Mouse (Mus musculus): ENCODE measurements around the gene Golga7b.

The Golga7b gene

DNA sequence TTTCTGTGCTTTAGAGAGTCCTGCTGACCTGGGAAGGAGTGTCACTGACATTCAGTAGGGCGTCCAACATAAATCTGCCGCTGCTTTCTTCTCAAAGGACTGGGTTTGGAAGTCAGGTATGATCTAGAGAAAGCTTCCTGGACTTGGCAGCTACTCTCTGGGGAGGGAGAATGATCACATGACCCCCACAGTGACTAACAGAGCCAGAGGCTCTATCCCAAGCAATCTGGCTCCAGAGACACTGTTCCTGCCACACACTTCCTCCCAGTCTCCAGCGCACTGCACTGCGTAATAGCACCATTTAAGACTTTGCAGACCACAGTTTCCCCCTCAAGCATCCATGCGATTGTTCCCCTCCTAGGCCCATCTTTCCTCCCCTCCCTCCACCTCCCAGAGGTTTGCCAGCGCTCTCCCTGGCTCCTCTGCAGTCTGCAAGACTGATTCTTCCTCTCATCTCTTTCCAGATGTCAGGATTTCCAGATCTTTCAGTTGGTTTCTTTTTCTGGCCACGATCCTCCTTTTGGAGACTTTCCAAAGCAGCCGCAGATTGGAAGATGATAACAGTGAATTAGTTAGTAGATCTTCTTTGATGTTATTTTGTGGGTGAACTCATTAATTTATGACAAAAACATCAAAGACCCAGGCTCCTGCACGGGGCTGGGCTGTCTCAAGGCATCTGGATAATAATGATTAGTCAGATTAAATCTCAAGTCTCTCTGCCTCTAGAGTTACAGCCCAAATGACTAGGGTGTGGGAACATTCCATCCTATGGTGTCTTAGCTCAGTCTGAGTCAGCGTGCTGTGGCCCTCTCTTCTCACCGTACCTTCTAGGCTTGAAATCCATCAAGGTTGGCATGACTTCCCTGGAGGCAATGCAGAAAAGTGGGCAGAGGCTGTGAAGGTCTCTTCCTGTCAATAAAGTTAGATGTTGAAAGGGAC, 2.9 kb downstream of the Golga7b start:
- no peak for DNase-seq (ENCODE audit: low read depth, low spot score)

DNA sequence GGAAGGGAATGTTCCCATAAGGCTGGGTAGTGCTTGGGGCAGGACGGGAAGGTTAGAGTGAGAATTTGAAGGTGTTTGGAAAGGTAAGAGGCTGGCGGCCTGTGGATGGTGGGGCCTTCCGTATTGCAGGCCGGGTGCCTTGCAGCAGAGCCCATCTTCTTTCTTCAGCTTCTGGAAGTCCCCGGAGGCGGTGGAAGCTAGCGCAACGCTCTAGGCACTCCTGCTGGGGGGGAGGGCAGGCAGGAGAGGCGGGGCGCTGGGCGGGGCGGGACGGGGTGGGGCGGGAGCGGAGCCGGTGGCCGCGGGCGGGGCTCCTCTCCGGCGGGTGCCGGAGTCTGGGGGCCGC, 8.0 kb downstream of the Golga7b start:
- DNase-seq (ENCODE audit: low read depth, low spot score), result no peak

DNA sequence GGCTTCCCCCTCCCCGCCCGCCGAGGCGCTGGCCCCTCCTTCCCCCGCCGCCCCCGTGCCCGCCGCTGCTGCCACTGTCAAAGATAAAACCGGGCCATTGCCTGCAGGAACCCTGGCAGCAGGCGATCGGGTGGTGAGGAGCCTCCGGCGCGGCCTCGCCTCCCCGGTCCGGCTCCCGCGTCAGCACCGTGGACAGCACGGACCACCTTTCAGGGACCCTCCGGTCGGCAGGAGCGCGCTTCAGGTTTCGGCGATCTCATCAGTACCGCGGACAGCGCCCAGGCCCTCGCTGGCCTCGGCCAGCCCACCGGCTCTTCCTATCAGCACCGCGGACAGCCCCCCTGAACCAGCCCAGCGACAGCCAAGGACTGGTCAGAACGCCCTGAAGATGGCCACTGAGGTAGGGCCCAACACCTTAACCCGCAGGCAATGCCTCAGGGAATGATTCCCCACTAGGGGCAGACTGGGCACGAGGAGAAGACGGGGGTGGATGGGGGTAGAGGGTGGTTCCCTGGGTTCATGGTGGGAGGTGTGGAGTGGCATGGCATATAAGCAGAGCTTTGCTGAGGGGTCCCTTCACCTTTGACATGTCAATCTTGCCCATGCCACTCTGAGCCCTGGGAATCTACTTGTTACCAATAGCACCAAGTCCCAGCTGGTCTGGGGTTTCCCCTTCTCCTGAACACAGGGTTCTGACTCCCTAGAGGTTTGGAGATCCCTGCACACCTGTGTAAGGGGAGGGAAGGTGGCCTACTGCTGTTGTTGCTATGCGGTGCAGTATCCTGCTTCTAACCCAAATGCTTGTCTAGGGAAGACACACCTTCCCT, 8.6 kb downstream of the Golga7b start:
- DNase-seq (ENCODE audit: low read depth, low spot score), result no peak

DNA sequence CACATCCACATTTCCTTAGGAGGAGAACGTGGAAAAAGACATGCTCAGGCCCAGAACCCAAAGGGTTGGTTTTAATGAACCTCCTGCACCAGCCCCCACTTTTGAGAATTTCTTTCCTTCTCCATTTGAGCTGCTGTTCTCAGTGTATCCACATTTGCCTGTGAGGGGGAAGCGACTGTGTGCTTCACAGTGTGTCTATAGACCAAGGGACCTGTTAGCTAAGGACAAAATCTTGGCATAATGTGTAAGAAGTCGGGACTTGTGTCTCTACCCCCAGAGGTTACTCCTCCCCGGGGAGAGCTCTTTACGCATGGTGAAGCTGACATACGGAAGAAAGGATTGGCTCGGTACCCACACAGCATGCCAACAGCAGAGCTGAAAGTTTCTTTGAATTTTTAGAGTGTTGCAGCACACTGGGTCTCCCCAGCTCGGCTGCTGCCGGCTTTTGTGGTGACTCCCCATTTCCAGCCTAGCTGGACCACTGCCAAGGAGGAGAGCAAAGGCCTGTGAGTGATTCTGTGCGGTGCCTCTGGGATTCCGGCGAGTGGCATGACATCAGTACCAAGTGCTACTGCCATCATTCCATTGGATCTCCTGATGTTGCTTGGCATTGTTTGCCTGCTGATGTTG, 9.4 kb downstream of the Golga7b start:
- DNase-seq (ENCODE audit: low read depth, low spot score), result no peak

DNA sequence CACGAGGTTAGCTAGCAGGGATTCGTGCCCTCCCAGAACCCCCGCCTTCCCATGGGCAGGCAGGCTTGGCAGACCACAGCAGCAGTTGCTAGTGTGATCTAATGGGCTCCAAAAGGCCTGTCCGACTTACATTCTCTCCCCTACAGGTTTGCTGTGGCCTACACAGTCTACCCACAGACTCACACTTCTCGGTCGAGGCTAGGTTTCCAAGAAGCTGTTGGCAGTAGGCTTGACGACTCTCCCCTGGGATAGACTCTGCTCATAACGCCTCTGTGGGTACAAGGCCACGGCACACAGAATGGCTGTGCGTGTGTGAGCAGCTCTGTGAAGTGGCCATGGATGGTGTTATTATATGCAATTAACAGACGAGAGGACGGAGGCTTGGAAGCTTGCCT, 9.9 kb downstream of the Golga7b start:
- DNase-seq (ENCODE audit: low read depth, low spot score), result no peak

DNA sequence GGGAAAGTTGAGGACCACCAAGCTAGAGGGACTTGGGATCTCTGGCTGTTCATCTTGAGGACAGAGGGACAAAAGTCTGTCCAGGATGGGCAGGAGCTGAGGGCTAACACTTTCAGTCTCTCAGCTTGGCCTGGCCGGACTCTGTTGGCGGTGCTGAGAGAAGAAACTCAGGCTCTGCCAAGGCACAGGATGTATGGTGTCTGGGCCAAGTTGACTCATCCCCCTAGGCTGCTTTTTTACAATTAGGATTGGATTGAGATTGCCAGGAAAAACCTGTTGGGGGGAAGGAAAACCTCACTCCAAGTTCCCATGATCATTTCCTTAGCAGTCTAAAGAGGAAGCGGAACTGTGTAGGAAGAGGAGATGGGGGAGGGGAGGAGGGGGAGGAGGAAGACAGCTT, 10.7 kb downstream of the Golga7b start:
- no peak for DNase-seq (ENCODE audit: low read depth, low spot score)

DNA sequence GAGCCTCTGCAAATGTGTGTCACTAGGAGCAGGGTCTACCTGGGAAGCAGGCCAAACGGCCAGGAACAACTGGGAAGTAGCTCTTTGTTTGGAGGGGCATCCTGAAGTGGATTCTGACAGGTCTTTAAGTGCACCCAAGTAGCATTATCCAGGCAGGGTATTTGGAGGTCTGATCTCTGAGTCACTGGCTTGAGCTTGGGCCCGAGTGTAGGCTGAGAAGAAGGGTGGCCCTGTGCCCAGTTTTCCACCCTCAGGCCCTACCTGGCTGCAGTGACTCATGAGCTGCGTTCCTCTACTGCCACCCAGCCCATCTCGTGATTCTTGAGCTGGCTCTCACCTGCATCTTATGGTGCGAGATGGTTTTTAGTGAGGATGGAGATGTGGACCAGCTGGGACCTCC, 11.2 kb downstream of the Golga7b start:
- DNase-seq (ENCODE audit: low read depth, low spot score), result no peak

DNA sequence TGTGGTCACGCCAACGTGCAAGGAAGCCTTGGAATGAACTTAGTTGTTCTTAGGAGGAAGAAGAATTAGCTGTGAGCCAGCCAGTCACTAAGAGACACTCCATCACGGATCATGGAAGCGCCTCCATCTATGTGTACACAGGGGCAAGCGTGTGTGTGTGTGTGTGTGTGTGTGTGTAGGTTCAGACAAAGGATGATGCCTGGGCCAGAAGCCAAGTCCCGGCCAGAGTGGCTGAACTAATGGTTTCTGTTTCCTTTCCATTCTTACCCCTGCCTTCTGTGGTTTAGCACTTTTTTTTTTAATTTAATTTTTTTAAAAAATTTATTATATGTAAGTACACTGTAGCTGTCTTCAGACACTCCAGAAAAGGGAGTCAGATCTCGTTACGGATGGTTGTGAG, 13.1 kb downstream of the Golga7b start:
- DNase-seq (ENCODE audit: low read depth, low spot score), result no peak

DNA sequence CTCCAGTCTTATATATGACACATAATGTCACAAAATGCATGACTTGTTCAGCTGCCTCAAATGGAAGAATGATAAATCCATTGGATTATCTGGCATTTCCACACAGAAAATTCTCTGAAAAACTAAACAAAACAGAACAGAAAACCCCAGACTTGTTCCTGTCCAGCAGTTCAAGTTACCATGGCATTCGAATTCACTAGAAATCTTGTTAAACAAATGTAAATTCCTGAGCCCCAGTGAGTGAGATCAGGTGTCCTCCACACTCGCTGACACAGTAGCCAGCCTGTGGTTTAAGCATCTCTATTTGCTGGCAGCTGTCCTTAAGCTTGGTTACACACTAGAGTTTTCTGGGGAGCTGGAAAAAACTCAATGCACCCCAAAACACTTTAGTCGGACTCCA, 16.1 kb downstream of the Golga7b start:
- no peak for DNase-seq (ENCODE audit: low read depth, low spot score)

DNA sequence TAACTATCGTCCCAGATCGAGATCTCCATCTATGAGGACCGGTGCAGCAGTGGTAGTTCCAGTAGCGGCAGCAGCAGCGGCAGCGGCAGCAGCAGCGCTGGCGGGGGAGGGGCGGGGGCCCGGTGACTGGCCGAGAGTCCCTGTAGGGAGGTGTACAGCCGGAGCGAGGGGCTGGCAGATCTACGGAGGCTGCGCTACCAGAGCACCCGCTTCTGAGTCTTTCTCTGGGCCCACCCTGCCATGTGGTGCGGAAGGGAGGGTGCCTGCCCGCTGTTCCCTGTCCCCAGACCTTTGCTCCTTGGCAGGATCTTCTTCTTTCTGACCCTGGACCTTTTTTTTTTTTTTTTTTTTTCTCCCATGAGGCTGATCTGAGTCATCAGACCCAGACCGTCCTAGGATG, 21.0 kb downstream of the Golga7b start:
- DNase-seq (ENCODE audit: low read depth, low spot score), result no peak

DNA sequence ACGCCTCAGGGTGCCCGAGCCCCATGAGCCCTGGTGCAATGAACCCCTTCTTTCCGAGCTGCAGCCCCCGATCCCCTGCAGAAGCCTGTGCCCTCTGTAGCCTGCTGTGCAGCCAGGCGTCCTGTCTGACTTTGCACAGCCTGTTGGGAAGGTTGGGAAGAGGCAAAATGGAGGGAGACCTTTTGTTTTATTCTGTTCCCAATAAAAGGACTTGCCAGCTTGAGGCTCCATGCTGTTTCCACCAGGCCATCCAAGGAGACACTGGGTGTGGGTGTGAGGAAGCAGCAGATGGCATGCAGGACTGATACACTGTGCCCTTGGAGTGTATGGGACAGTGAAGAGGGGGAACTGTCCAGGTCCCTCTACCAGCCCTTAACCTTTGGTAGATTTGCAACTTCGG, 22.7 kb downstream of the Golga7b start:
- no peak for DNase-seq (ENCODE audit: low read depth, low spot score)

DNA sequence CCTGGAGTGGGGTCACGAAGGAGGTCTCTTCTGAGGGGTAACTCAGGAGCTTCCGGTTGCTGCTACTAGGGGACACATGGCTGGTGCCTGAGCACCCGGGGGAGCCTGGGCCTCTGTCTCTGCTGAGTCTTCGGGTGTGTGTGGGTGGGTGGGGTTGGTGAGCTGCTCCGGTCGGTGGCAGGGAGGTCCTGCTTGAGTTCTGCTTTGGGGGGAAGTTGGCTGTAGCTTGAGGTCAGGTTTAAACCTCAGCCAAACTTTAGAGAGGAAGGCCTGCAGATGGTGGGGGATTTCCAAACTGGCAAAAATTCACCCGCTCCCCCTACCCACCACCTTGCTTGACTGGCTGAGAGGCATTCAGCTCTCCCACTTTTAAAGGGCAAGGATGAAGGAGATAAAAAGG, 23.8 kb downstream of the Golga7b start:
- no peak for DNase-seq (ENCODE audit: low read depth, low spot score)

DNA sequence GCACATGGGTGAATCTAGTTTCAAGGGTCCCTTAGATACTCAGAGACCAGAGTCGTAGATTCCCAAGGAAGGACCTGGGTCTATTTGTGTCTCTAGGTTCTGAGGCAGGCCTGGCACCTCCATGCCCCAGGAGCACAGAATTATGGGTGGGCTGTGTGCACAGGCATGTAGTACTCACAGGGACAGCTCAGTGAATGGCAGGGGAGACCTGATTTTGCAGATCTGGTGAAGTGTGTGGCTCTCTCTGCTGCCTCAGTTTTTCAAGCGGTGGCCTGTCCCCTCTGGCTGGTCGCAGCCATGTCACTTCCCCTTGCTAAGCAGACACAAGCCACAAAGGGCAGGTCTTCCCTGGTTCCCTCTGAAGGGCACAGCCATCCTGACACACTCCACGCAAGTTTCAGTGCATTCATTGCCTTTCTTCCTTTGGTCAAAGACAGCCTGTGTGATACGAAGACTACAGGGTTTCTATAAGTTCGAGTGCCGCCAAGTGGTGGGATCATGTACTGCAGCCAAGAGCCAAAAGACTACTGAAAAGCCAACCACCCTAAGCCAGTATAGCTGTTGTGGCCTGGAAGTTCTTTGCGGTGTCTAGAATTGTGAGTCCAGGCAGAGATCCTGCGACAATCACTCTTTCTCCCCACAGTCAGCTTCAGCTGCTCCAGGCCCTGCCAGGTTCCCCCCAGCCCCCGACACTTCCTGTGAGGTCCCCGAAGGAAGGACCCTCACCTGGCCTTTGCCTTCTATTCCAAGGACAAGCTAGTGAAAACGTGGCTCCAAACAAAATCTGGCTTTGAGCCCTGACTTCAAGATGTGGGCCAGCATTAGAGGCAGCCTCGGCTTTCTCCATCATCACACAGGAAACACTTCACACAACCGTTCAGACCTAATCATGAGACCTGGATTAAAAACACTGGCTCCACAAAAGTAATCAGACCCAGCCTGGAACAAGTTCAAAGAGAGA, 24.9 kb downstream of the Golga7b start:
- DNase-seq (ENCODE audit: low read depth, low spot score), result peak; percentile 46

DNA sequence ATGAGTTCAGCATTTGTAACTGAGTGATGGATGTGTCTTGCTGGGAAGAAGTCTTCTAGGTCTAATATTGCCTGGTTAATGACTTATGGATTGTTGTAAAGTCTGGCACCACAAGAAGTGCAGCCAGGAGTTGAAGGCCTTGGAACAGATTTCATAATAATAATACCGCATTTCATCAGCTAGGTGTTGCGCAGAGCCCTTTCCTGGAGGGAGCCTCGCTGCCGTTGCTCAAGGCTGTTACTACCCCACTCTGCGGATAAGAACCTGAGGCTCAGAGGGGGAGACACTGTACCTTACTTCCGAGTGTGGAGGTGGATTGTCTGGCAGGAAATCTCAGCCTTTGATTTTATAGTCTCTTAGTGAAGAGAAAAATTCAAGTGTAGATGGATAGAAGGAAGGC, 29.9 kb downstream of the Golga7b start:
- DNase-seq (ENCODE audit: low read depth, low spot score), result no peak

DNA sequence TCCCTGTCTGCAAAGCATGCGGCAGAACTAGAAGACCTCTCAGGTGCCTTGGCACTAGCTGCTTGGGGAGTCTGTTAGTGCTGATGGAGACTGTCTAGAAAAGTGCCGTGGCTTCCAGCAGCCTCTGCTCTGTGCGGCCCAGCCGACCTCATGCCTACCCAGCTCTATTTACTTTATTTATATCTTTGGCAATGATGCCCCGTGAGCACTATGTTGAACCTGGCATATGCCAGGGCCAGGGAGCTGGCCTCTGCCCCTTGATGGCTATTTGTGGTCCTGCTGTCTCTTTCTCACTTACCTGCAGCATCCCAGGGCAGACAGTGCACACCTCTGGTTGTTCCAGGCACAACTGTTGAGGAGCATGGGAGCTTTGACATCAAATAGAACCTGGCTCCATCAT, 31.1 kb downstream of the Golga7b start:
- DNase-seq (ENCODE audit: low read depth, low spot score), result no peak

DNA sequence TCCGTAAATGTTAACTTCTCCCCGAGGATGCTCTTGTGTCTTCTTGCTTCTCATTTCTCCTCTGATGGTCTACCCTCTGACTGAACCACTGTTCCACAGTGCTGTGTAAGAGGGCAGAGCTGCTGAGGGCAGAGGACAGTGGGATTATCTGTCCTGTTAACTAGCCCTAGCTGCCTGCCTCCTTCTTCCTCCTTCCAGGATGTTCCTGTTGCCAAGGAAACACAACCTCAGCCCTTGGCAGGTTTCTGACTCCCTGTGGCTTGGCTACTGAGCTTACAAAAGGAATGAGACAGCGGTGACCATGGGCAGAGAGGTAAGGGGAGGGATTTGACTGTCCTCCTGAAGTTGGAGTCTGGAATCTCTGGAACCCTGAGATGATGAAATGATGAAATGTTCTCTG, 32.2 kb downstream of the Golga7b start:
- DNase-seq (ENCODE audit: low read depth, low spot score), result no peak

DNA sequence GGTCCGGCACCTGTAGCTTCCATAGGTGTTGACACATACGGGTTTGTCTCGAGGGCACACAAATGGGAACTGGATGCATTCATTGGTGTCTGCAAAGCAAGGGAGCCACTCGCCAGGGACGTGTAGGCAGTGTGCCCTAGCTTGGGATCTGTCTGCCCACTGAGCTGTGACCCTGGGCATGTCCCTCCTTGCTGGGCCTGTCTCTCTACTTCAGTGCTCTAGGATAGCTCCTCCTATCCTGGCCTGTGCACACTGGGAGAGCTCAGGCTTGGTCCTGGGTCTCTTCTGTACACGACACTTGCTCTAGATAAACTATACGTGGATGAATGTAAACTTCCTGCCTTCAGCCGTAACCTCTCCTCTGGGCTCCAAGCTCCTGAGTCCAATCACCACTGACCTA, 36.8 kb downstream of the Golga7b start:
- no peak for DNase-seq (ENCODE audit: low read depth, low spot score)

DNA sequence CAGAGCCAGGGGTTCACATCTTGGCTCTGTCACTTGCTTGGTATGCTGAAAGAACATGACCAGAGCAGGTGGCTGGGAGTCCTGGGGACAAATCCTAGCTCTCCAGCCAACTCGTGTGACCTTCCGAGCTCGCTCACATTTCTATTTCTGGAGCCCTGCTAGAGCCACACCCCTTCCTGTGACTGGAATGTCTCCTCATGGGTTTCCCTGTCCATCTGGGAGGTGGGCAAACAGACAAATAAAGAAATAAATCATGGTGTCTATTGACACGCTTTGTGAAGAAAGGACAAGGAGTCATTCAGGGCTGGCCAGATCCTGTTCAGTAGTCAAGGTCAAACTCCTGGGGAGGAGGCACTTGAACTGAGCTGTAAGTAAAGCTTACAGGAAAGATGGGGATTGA, 41.0 kb downstream of the Golga7b start:
- DNase-seq (ENCODE audit: low read depth, low spot score), result no peak

DNA sequence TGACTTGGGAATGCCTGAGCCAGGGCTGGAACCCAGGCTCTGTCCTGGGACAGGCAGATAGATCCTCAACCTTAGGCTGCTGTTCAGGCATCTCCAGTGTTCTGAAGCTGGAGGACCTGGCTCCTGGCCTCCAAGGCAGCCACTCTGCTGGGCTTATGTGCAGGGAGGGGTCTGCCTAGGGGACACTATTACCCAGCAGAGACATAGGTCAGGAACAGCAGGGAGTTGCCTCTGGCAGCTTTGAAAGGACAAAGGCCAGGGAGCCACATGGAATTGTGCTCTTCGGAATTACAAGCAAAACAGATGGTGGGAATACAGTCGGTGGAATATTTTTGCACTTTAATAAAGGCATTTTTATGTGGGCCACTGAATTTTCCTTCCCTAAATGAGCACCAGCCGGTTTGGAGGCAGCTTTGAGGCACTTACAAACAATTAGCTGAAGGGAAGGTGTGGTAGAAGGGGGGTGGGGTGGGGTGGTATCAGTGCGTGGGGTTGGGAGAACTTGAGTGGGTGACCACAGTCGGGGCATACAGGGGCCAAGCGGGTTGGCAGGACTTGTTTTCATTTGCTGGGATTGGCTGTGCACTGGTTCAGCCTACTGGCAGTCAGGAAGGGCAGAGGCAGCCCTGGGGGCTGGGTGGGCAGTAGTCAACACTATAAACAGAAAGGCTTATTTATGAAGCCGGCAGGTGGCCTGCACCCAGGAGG, 43.7 kb downstream of the Golga7b start:
- DNase-seq (ENCODE audit: low read depth, low spot score), result no peak

DNA sequence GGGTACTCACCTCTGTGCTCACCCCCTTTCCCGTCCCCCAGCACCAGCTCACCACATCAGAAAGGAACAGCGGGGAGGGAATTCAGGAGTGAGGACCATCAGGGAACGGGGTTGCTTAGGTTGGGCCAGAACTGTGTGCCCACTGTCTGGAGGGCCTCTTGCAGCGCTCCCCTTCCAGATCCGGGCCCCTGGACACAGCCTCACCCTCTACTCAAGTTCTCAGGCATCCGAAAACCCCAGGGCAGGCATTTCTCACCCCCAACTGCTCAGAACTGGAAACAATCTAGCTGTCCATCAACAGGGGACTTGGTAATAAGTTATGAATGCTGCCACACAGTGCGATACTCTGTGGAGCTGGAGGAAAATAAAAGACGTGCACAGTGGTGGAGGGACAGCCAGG, 44.7 kb downstream of the Golga7b start:
- DNase-seq (ENCODE audit: low read depth, low spot score), result no peak

DNA sequence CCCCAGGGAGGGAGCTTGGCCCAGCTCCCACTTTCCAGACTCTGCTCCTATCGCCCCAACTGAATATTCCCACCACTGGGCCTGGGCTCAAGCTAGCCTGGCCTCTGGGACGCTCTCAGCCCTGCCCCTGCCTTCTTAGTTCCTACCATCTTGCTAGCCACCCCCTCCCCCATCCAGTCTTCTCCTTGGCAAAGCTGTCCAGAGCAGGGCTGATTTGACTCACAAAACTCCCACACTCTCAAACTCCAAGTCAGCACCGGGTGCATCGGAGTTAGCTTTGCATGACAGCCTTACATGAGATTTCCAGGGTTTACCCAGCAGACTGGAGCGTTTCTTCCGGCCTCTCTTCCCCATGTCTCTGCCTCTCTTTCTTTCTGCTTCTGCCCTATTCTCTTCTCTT, 45.8 kb downstream of the Golga7b start:
- no peak for DNase-seq (ENCODE audit: low read depth, low spot score)

Measured in retina, adult 2 months (tissue).